Mouse (Mus musculus) gastrocnemius, postnatal 4 days (tissue): ENCODE measurements around the gene Nudt19. TPM values are rescaled to one million over a fixed set of nuclear protein-coding genes. Genes with fewer than 3 reads are reported as not detected.
"Not testable (repeated sequence)": the region's sequence is repeated elsewhere in the genome, so short reads cannot be mapped to it uniquely, and the experiment has no call there.

Source experiments
- DNase-seq, 2 experiments: peaks; one replicate each; pipeline ENCODE4 v3.0.0; 2021 to 2022; ENCODE audit warnings: low spot score in 2 of 2, mixed read lengths in 2 of 2
- total RNA-seq, 2 experiments: library from RNA; stranded (reverse); gene quantifications; 2 replicates each; pipeline ENCODE4 v1.2.3; 2021

Gene Nudt19
- total RNA-seq, 2 experiments from 2014 or later: 29.1 to 30.9 TPM

- DNase-seq: not testable (repeated sequence)
Measured at GRCm38 (mm10) chr7:35569724-35570123, 13.6 kb upstream of the Nudt19 start.

- not testable (repeated sequence) for DNase-seq
Measured at GRCm38 (mm10) chr7:35565965-35566364, 9.9 kb upstream of the Nudt19 start.

GRCm38 (mm10) chr7:35564872-35565271, 8.8 kb upstream of the Nudt19 start:
- DNase-seq: not testable (repeated sequence)

- DNase-seq: no peak
Measured at GRCm38 (mm10) chr7:35564067-35564865, 8.2 kb upstream of the Nudt19 start.

GRCm38 (mm10) chr7:35563071-35563470, 7.0 kb upstream of the Nudt19 start:
- no peak for DNase-seq

GRCm38 (mm10) chr7:35559838-35560237, 3.7 kb upstream of the Nudt19 start:
- DNase-seq: no peak

GRCm38 (mm10) chr7:35558681-35559080, 2.6 kb upstream of the Nudt19 start:
- no peak for DNase-seq

GRCm38 (mm10) chr7:35557577-35557976, 1.5 kb upstream of the Nudt19 start:
- no peak for DNase-seq

- DNase-seq: no peak
Measured at GRCm38 (mm10) chr7:35556905-35557304, 801 bp upstream of the Nudt19 start.

- peak; percentile 84 to 88 for DNase-seq
Measured at GRCm38 (mm10) chr7:35555224-35556204, 590 bp downstream of the Nudt19 start.

GRCm38 (mm10) chr7:35554605-35555175, 1.4 kb downstream of the Nudt19 start:
- no peak for DNase-seq

- no peak for DNase-seq
Measured at GRCm38 (mm10) chr7:35553751-35554604, 2.1 kb downstream of the Nudt19 start.

GRCm38 (mm10) chr7:35545881-35546280, 10.2 kb downstream of the Nudt19 start:
- DNase-seq: peak in 1 of 2 experiments; percentile 48

GRCm38 (mm10) chr7:35537562-35537961, 18.5 kb downstream of the Nudt19 start, which contains the start of gene Tdrd12:
Gene Tdrd12 (minus strand): TSS chr7:35537745.
- no peak for DNase-seq

GRCm38 (mm10) chr7:35535750-35536512, 20.2 kb downstream of the Nudt19 start:
- DNase-seq: no peak

GRCm38 (mm10) chr7:35530544-35530943, 25.6 kb downstream of the Nudt19 start:
- not testable (repeated sequence) for DNase-seq

GRCm38 (mm10) chr7:35530026-35530425, 26.1 kb downstream of the Nudt19 start:
- no peak for DNase-seq

GRCm38 (mm10) chr7:35526795-35527194, 29.3 kb downstream of the Nudt19 start:
- no peak for DNase-seq

GRCm38 (mm10) chr7:35501995-35502394, 54.1 kb downstream of the Nudt19 start:
- DNase-seq: no peak

GRCm38 (mm10) chr7:35497516-35497915, 58.6 kb downstream of the Nudt19 start:
- DNase-seq: no peak
